Mouse (Mus musculus) G1E (cell line): Measurements from ENCODE around the gene Gm6993. TPM values are rescaled to one million over a fixed set of nuclear protein-coding genes. Genes with fewer than 3 reads are reported as not detected.

Source experiments
- ATAC-seq: 2 replicates; pipeline ENCODE4 v1.8.0; 2016; ENCODE audit warnings: mild to moderate bottlenecking; ENCODE audit not compliant: insufficient number of reproducible peaks, poor library complexity, low FRiP score, severe bottlenecking; ENCODE audit errors: extremely low read depth
- DNase-seq: peaks from one replicate; pipeline ENCODE4 v3.0.0; 2012; ENCODE audit warnings: low spot score
- H3K27me3 ChIP-seq: 2 replicates; pipeline ENCODE4 v1.6.1; 2012; ENCODE audit warnings: mild to moderate bottlenecking, low read length, inconsistent platforms; ENCODE audit not compliant: insufficient read depth
- H3K36me3 ChIP-seq: replicated peaks from 2 replicates; pipeline ENCODE3; 2012; ENCODE audit warnings: mild to moderate bottlenecking, inconsistent platforms
- H3K4me1 ChIP-seq: 2 replicates; pipeline ENCODE4 v1.6.1; 2012; ENCODE audit warnings: low read depth, low read length, inconsistent platforms, mixed read lengths; ENCODE audit not compliant: insufficient read depth
- H3K4me3 ChIP-seq: 2 replicates; pipeline ENCODE4 v1.5.1; 2012; ENCODE audit warnings: low read depth, mild to moderate bottlenecking, inconsistent platforms, low read length, moderate library complexity, mixed read lengths
- H3K9me3 ChIP-seq: replicated peaks from 2 replicates; pipeline ENCODE4 v1.6.1; 2012; ENCODE audit warnings: inconsistent platforms
- CTCF ChIP-seq: IDR thresholded peaks from 2 replicates; pipeline ENCODE4 v1.5.1; 2012; ENCODE audit warnings: low read depth, low read length, inconsistent platforms, mixed read lengths
- GATA1 ChIP-seq: IDR thresholded peaks from 2 replicates; pipeline ENCODE4 v1.6.1; 2012; ENCODE audit warnings: borderline replicate concordance, low read length, inconsistent platforms, mixed read lengths
- GATA2 ChIP-seq: IDR thresholded peaks from 2 replicates; pipeline ENCODE4 v1.6.1; 2012; ENCODE audit warnings: low read depth, low read length, inconsistent platforms, borderline replicate concordance
- POLR2AphosphoS5 ChIP-seq: IDR thresholded peaks from 2 replicates; pipeline ENCODE4 v1.6.1; 2012; ENCODE audit warnings: low read depth, low read length, inconsistent platforms; ENCODE audit not compliant: insufficient replicate concordance
- TAL1 ChIP-seq: conservative IDR thresholded peaks from 2 replicates; pipeline ENCODE4 v1.6.1; 2012; ENCODE audit warnings: low read depth, low read length, inconsistent platforms, mixed read lengths
- polyA plus RNA-seq: library from polyadenylated mRNA; stranded (reverse); fragments of >175 nt; gene quantifications from 2 replicates; pipeline ENCODE4 v1.2.3, GENCODE M21; 2012
- total RNA-seq, 2 experiments: library from RNA; stranded (forward) in 1 of 2; stranded (reverse) in 1 of 2; fragments of 200-1000 nt in 1 of 2; fragments of >200 nt in 1 of 2; fragmentation: Nextera tagmentation in 1 of 2; gene quantifications; 2 replicates each; pipeline ENCODE4 v1.2.3; 2014 to 2017

The Gm6993 gene
- total RNA-seq (2014; fragmentation: Nextera tagmentation) (not detected in 2 replicates), total RNA-seq (2017) (not detected in 2 replicates), polyA plus RNA-seq (not detected in 2 replicates)

DNA sequence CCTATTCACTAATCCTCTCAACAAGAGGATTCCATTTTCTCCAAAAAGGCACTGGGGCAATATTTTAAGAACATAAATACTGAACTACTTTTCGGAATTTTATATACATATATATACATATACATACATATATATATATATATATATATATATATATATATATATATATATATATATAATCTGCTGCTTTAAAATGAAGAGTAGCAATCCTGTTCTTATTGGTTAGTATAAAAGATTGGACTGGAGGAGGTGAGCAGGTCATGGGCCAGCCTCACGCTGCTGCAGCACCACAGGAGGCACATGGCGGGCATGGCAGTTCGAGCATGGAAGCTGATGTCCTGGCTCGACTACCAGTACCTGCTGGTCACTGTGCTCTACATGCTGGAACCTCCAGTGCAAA, at the start of gene Gm6993:
Gene Gm6993, plus strand, starts transcription at position 301 of the 400 bp plus-strand sequence.
- DNase-seq (no peak), ATAC-seq (no peak)
- Histone ChIP-seq H3K4me1 (no peaks in the 10 kb centered on the region), H3K4me3 (no peak within 1 kb of the TSS; the same call in 1 of the 2 replicates), H3K9me3 (no peaks in the 10 kb centered on the region), H3K36me3 (no peaks in the 10 kb centered on the region), H3K27me3 (peaks cover 6% of the 10 kb centered on the region)
- no peak for TF ChIP-seq CTCF
- no peak for TF ChIP-seq POLR2AphosphoS5
- TF ChIP-seq TAL1: no peak
- TF ChIP-seq GATA2: no peak
- no peak for TF ChIP-seq GATA1

DNA sequence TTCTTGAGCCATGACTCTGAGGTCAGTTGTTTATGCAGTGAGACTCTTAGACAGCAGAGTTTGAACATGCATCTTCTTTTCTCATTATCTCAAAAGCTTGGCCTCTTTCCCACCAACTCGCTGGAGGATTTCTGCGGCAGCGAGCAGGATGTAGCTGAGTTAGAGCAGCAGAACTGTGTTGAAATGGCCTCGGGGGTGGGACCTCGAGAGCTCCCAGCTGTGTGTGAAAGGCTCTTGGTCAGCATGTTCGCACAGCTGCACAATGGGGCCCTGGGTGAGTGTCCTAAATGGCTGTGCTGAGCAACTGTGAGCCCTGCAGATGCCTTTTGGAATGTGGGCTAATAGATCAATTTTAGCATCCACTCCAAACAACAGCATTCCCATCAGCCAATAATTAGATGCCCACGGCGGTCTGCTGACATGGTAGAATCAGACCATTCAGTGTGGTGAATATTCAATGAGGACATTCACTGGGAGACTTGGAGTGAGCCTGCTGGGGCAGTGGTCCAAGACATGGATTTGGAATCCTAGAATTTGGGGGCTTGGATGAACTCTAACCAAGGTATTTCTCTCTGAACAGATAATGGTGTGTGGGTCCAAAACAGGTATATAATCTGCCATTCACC, 49.1 kb upstream of the Gm6993 start:
- Histone ChIP-seq H3K4me1 (no peaks in the 10 kb centered on the region), H3K27me3 (peaks cover 5% of the 10 kb centered on the region), H3K9me3 (no peaks in the 10 kb centered on the region), H3K36me3 (no peaks in the 10 kb centered on the region), H3K4me3 (no peak overlapping the region)
- DNase-seq (no peak), ATAC-seq (no peak)
- TF ChIP-seq POLR2AphosphoS5 (no peak), CTCF (no peak), GATA1 (no peak), GATA2 (no peak), TAL1 (no peak)

DNA sequence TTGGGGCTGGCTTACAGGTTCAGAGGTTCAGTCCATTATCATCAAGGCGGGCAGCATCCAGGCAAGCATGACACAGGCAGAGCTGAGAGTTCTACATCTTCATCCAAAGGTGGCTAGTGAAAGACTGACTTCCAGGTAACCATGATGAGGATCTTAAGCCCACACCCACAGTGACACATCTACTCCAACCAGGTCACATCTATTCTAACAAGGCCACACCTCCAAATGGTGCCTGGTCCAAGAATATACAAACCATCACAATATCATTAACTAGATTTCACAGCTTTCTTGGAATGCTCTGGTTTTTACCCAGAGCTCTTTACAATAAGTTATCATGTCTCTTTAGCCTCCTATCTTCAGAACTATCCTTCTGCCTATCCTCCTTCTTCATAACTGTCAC, 38.1 kb upstream of the Gm6993 start:
- TF ChIP-seq TAL1 (no peak), CTCF (no peak), GATA2 (no peak)
- H3K4me1 ChIP-seq: no peaks in the 10 kb centered on the region
- 0 out of 2 replicates have a peak, but pooled peaks cover 2% of the 10 kb centered on the region for H3K27me3 ChIP-seq
- H3K36me3 ChIP-seq: no peaks in the 10 kb centered on the region
- DNase-seq (no peak), ATAC-seq (no peak)
- no peak overlapping the region for H3K4me3 ChIP-seq
- no peaks in the 10 kb centered on the region for H3K9me3 ChIP-seq

DNA sequence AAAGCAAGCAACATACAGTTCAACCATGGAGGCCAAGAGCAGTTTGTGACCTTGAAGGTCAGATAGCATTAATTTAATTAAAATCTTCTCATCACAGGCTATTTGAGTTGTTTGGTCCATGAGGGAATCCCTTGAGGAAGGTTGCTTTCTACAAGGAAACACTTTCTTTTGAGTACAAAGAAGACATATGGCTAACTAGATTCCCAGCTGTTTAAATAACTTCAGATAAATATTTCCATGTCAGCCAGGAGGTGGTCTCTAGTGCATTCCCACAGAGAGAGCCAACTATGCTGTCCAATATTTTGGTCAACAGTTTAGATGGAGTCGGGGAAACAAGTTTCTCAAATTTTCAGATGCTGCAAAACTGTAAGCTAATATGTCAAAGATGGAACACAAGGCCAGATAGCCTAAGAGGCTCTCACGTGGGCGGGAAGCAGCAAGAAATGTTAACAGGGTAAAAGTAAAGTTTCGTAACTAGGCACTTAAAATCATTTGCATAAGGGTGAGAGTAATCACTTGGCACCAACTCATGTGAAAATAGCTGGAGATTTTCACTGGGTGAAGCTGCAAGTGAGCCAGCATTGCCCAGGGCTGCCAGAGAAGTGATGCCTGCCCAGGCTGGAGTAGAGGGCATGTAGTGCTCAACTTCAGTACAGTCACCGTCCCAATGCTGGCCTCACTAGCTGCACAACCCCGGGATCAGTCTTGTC, 36.7 kb upstream of the Gm6993 start:
- H3K4me3 ChIP-seq: no peak overlapping the region
- H3K27me3 ChIP-seq: 0 out of 2 replicates have a peak, but pooled peaks cover 2% of the 10 kb centered on the region
- H3K36me3 ChIP-seq: no peaks in the 10 kb centered on the region
- H3K9me3 ChIP-seq: no peaks in the 10 kb centered on the region
- TF ChIP-seq GATA2 (no peak), GATA1 (no peak), POLR2AphosphoS5 (no peak), CTCF (no peak), TAL1 (no peak)
- DNase-seq: no peak
- no peak for ATAC-seq
- no peaks in the 10 kb centered on the region for H3K4me1 ChIP-seq

DNA sequence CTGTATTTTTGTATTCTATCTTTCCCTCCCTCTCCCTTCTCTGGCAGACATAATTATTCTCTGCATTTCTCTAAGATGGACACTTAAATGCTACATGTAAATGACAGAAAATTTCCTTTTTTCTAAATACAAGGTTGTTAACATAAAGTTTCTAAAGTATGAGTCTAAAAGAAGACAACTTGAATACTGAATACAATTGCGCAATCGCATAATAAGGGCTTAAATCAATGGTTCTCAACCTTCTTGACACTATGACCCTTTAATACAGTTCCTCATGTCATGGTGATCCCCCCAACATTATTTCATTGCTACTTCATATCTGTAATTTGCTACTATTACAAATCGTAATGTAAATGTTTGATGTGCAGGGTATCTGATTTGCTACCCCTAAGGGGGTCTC, 35.7 kb upstream of the Gm6993 start:
- no peak for TF ChIP-seq POLR2AphosphoS5
- TF ChIP-seq GATA2: no peak
- TF ChIP-seq CTCF: no peak
- no peak for TF ChIP-seq GATA1
- no peak for TF ChIP-seq TAL1
- ATAC-seq: no peak
- Histone ChIP-seq H3K4me3 (no peak overlapping the region), H3K9me3 (no peaks in the 10 kb centered on the region), H3K36me3 (no peaks in the 10 kb centered on the region), H3K4me1 (no peaks in the 10 kb centered on the region), H3K27me3 (0 out of 2 replicates have a peak, but pooled peaks cover 2% of the 10 kb centered on the region)
- DNase-seq: no peak

DNA sequence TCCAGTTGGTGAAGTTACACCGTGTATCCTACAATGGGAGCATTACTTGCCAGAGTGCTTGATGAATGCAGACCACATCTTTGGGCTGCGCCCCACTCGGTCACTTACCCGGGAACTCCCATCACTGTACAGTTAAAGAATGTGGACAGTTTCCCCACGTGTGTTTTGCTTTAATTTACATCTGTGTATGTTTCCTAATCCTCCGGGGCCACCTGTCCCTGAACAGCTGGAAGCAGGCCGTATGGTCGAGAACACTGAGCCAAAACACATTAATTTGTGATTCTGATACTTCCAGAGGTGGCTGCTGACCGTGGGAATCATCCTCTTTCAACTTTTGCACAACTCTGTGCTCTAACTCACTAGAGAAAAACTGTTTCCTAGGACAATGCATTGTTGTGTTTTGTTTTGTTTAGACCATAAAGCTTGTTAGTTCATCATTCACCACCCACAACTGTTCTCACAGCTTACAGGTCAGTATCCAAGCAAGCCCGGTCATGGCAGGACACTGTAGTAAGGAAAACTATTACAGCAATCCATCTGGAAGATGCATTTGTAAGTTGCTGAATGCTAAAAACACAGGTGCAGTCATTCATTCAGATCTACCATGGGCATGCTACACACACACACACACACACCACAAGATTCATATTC, 34.5 kb upstream of the Gm6993 start:
- Histone ChIP-seq H3K4me1 (no peaks in the 10 kb centered on the region), H3K9me3 (no peaks in the 10 kb centered on the region), H3K36me3 (no peaks in the 10 kb centered on the region), H3K4me3 (no peak overlapping the region), H3K27me3 (0 out of 2 replicates have a peak, but pooled peaks cover 2% of the 10 kb centered on the region)
- TF ChIP-seq CTCF (no peak), TAL1 (no peak), GATA1 (no peak), GATA2 (no peak), POLR2AphosphoS5 (no peak)
- ATAC-seq (no peak), DNase-seq (no peak)
